Comparison of ENCODE assay signal across 18 mouse cellular contexts in the genomic region with DNA sequence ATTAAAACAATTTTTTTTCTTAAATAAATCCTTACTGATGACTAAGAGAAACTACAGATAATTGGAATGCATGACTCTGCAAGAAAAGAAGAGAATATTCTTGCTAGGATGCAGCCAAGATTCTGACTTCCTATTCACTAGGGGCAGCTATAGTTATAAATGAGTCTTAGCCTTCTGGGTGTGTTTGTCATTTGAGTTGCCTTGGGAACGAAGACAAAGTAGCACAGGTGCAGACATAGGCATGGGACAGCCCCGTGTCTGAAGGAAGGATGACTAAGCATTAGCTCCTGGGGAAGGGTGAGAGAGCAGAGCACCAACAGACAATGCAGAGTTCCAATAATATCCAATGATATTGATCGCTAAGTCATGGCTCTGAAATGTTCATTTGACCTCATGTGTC.
DNase-seq lines count a peak whose midpoint lies in the region; ATAC-seq and TF ChIP-seq lines count a peak whose summit lies in the region.
"Had no signal": no experiment of that assay in that cellular context is flagged by ENCODE, and none has a peak within 500 bp of the region (broad histone marks: within the 10 kb centered on the region; RNA-seq: fewer than 3 reads in every experiment).

No protein-coding gene starts in this region.

- TF ChIP-seq CTCF in kidney, adult 2 months (conservative IDR thresholded peaks at IDR 0.05; ENCODE audit: insufficient read depth, insufficient read length, low read depth, low read length) = no peak

- no peaks in the 10 kb centered on the region for H3K27me3 ChIP-seq in forebrain, embryonic 13.5 days
- no peaks in the 10 kb centered on the region for H3K27me3 ChIP-seq in kidney, adult 2 months (replicated peaks; ENCODE audit: control insufficient read depth, insufficient read depth, low read length)
- H3K27me3 ChIP-seq: forebrain, embryonic 15.5 days; heart, embryonic 13.5 days; liver, embryonic 13.5 days; neural tube, embryonic 13.5 days had no signal

- no peak overlapping the region for H3K9ac ChIP-seq in ES-E14 (ENCODE audit: insufficient read depth, low read depth, low read length, poor library complexity, severe bottlenecking)
- no peak overlapping the region for H3K9ac ChIP-seq in forebrain, embryonic 13.5 days
- H3K9ac ChIP-seq: forebrain, embryonic 15.5 days; heart, embryonic 13.5 days; liver, embryonic 13.5 days; neural tube, embryonic 13.5 days had no signal

- in situ Hi-C loops in ES-E14 (cut with MboI; ENCODE audit: low sequenced_read_pairs in 2 of 2, unreplicated experiment in 2 of 2) = no loop called here

- no peak for ATAC-seq in megakaryocyte, adult 5-6 weeks (ENCODE audit: poor library complexity, severe bottlenecking)
- ATAC-seq in forebrain, embryonic 13.5 days = no peak
- ATAC-seq: forebrain, embryonic 15.5 days had no signal

- peaks cover 4% of the 10 kb centered on the region in 2 experiments; a peak in 2 of 4 replicates for H3K4me1 ChIP-seq in ES-E14 (ENCODE audit: control insufficient read depth in 2 of 2, insufficient read depth in 2 of 2, low read length in 2 of 2, poor library complexity in 1 of 2)
- no peaks in the 10 kb centered on the region for H3K4me1 ChIP-seq in forebrain, embryonic 13.5 days
- H3K4me1 ChIP-seq in kidney, adult 2 months (ENCODE audit: control insufficient read depth, insufficient read depth, low read length) = no peaks in the 10 kb centered on the region
- H3K4me1 ChIP-seq: forebrain, embryonic 15.5 days; liver, embryonic 13.5 days had no signal

- 23% methylated on average over 3 of the region's 3 CpGs for WGBS in large intestine, adult 2 months
- WGBS in forebrain, embryonic 13.5 days = 84% methylated on average over 3 of the region's 3 CpGs
- 76% methylated on average over 3 of the region's 3 CpGs for WGBS in kidney, adult 2 months

- H3K27ac ChIP-seq in ES-E14 (ENCODE audit: insufficient read depth, low read depth, low read length, poor library complexity, severe bottlenecking) = no peak overlapping the region
- H3K27ac ChIP-seq in forebrain, embryonic 13.5 days = no peak overlapping the region
- H3K27ac ChIP-seq in kidney, adult 2 months (ENCODE audit: insufficient read depth, low read depth, low read length) = no peak overlapping the region
- H3K27ac ChIP-seq: embryonic facial prominence, embryonic 10.5 days; forebrain, embryonic 15.5 days; heart, embryonic 13.5 days; left cerebral cortex, adult 2 months; liver, embryonic 13.5 days; neural tube, embryonic 13.5 days had no signal

- TF ChIP-seq POLR2A in kidney, adult 2 months (IDR thresholded peaks at IDR 0.05; ENCODE audit: low read depth, low read length) = no peak

- peak; percentile 48 for DNase-seq in thymus, postnatal 14 days
- DNase-seq in thymus, postnatal 25 days = no peak
- no peak for DNase-seq in ES-E14 (ENCODE audit: low read depth, low spot score)
- DNase-seq in large intestine, adult 2 months (ENCODE audit: low read depth, low spot score) = peak; percentile 43
- no peak for DNase-seq in kidney, adult 2 months
- DNase-seq: adrenal gland, adult 8-10 months; cerebellum, adult 11-12 months; heart, postnatal 36 days; kidney, postnatal 14 days; liver, embryonic 13.5 days; right cerebral cortex, postnatal 25 days had no signal

- H3K4me2 ChIP-seq in forebrain, embryonic 13.5 days = no peak overlapping the region
- H3K4me2 ChIP-seq: forebrain, embryonic 15.5 days; heart, embryonic 13.5 days; liver, embryonic 13.5 days; neural tube, embryonic 13.5 days had no signal

- H3K36me3 ChIP-seq in ES-E14 (ENCODE audit: control insufficient read depth, insufficient read depth, low read length, poor library complexity, severe bottlenecking) = no peaks in the 10 kb centered on the region
- H3K36me3 ChIP-seq in forebrain, embryonic 13.5 days (ENCODE audit: poor library complexity, severe bottlenecking) = no peaks in the 10 kb centered on the region
- H3K36me3 ChIP-seq in kidney, adult 2 months (ENCODE audit: control insufficient read depth, insufficient read depth, low read length) = no peaks in the 10 kb centered on the region
- H3K36me3 ChIP-seq: embryonic facial prominence, embryonic 10.5 days; forebrain, embryonic 15.5 days; heart, embryonic 13.5 days; liver, embryonic 13.5 days; neural tube, embryonic 13.5 days had no signal

- H3K9me3 ChIP-seq in ES-E14 (ENCODE audit: control insufficient read depth, insufficient read depth, low read depth, low read length) = no peaks in the 10 kb centered on the region
- H3K9me3 ChIP-seq in forebrain, embryonic 13.5 days (replicated peaks) = no peaks in the 10 kb centered on the region
- H3K9me3 ChIP-seq: embryonic facial prominence, embryonic 10.5 days; forebrain, embryonic 15.5 days; heart, embryonic 13.5 days; liver, embryonic 13.5 days; neural tube, embryonic 13.5 days had no signal

- H3K4me3 ChIP-seq in ES-E14 (ENCODE audit: insufficient read depth in 1 of 2, low read depth in 1 of 2, low read length in 2 of 2, poor library complexity in 1 of 2, severe bottlenecking in 1 of 2) = no peak overlapping the region
- H3K4me3 ChIP-seq in forebrain, embryonic 13.5 days = no peak overlapping the region
- H3K4me3 ChIP-seq in kidney, adult 2 months (ENCODE audit: insufficient read depth, low read depth, low read length) = no peak overlapping the region
- H3K4me3 ChIP-seq: embryonic facial prominence, embryonic 10.5 days; forebrain, embryonic 15.5 days; heart, embryonic 13.5 days; left cerebral cortex, adult 2 months; liver, embryonic 13.5 days; neural tube, embryonic 13.5 days had no signal

TF ChIP-seq in ES-E14, 5 proteins besides CTCF, POLR2A, EP300 and RAD21:
- TF ChIP-seq HCFC1 (IDR thresholded peaks at IDR 0.05; ENCODE audit: borderline replicate concordance, insufficient read depth, low read length) (no peak), MAFK (IDR thresholded peaks at IDR 0.05; ENCODE audit: insufficient read depth, low read depth, low read length) (peak; percentile 70), ZNF384 (IDR thresholded peaks at IDR 0.05; ENCODE audit: low read depth, low read length) (no peak)

Comparison
In these comparisons a context has a peak if more than half of its experiments do, and no peak if none do; other contexts are left out.
1. DNase-seq: peak in thymus, postnatal 14 days (single experiment) and large intestine, adult 2 months (single experiment); none in thymus, postnatal 25 days (single experiment), ES-E14 (single experiment) and kidney, adult 2 months (single experiment).